Mouse (Mus musculus): Measurements from ENCODE around the gene Tm9sf4.

- no peak for TF ChIP-seq CTCF (IDR thresholded peaks at IDR 0.05; ENCODE audit: low read depth)
- no peak for TF ChIP-seq EP300 (IDR thresholded peaks at IDR 0.05; ENCODE audit: low read depth)
Measured at GRCm38 (mm10) chr2:153238406-153238805, 77.3 kb downstream of the Tm9sf4 start.

Measured in heart, postnatal 0 days (tissue).